Mouse (Mus musculus): ENCODE data around the gene Nkx2-3.

- TF ChIP-seq CTCF (IDR thresholded peaks at IDR 0.05; ENCODE audit: control insufficient read depth, insufficient read depth, insufficient replicate concordance, low read depth, low read length) (no peak), POLR2A (IDR thresholded peaks at IDR 0.05; ENCODE audit: control insufficient read depth, low read depth, low read length) (no peak)
Observed at GRCm38 (mm10) chr19:43613293-43614130, 1.4 kb downstream of the Nkx2-3 start.
